Mouse (Mus musculus) embryonic facial prominence, embryonic 15.5 days (tissue): ENCODE results near the gene Pus10. TPM values are rescaled to one million over a fixed set of nuclear protein-coding genes. Genes with fewer than 3 reads are reported as not detected.
"Not testable (repeated sequence)": the region's sequence is repeated elsewhere in the genome, so short reads cannot be mapped to it uniquely, and the experiment has no call there.

Source experiments
- ATAC-seq: fragments of 200-750 bp; cut with Nextera tagmentation; 2 replicates; pipeline ENCODE4 v1.8.0; 2017; ENCODE audit warnings: low read depth, moderate TSS enrichment; ENCODE audit not compliant: insufficient number of reproducible peaks, low FRiP score, low TSS enrichment
- H3K27ac ChIP-seq: fragments of 300-500 bp; sonication (generic); replicated peaks from 2 replicates; pipeline ENCODE4 v1.5.1; 2015; ENCODE audit warnings: mild to moderate bottlenecking, inconsistent platforms
- H3K27me3 ChIP-seq: fragments of 300-500 bp; sonication (generic); 2 replicates; pipeline ENCODE4 v1.6.1; 2015; ENCODE audit warnings: inconsistent platforms
- H3K36me3 ChIP-seq: fragments of 300-500 bp; sonication (generic); 2 replicates; pipeline ENCODE4 v1.6.1; 2015; ENCODE audit warnings: mild to moderate bottlenecking, inconsistent platforms
- H3K4me1 ChIP-seq: fragments of 300-500 bp; sonication (generic); 2 replicates; pipeline ENCODE4 v1.6.1; 2015; ENCODE audit warnings: inconsistent platforms
- H3K4me2 ChIP-seq: fragments of 300-500 bp; sonication (generic); replicated peaks from 2 replicates; pipeline ENCODE4 v1.6.1; 2015; ENCODE audit warnings: mild to moderate bottlenecking, inconsistent platforms
- H3K4me3 ChIP-seq: fragments of 300-500 bp; sonication (generic); replicated peaks from 2 replicates; pipeline ENCODE4 v1.5.1; 2015; ENCODE audit warnings: mild to moderate bottlenecking, inconsistent platforms
- H3K9ac ChIP-seq: fragments of 300-500 bp; sonication (generic); 2 replicates; pipeline ENCODE4 v1.6.1; 2015; ENCODE audit warnings: inconsistent platforms
- H3K9me3 ChIP-seq: fragments of 300-500 bp; sonication (generic); replicated peaks from 2 replicates; pipeline ENCODE4 v1.6.1; 2016; ENCODE audit warnings: inconsistent platforms
- WGBS: fragments of 180-500 bp; shearing (Covaris S2); methylation state at CpG from one replicate; pipeline ENCODE4 v1.1.7; 2015; 5-methylcytosine and 5-hydroxymethylcytosine counted together
- polyA plus RNA-seq: library from polyadenylated mRNA; unstranded; fragments of >200 nt; fragmentation: Nextera tagmentation; extraction: Ambion mirVana; gene quantifications from 2 replicates; pipeline ENCODE4 v1.2.1, GENCODE M21; 2015

Pus10 gene
- polyA plus RNA-seq, 1 experiment from 2014 or later = 21.2 TPM

GRCm38 (mm10) chr11:23767369-23767768 lies 101.9 kb downstream of the Pus10 start:
- H3K9ac ChIP-seq, H3K27ac ChIP-seq, ATAC-seq, H3K4me2 ChIP-seq, H3K9me3 ChIP-seq, H3K4me3 ChIP-seq, H3K36me3 ChIP-seq, H3K27me3 ChIP-seq, H3K4me1 ChIP-seq: not testable (repeated sequence)
- WGBS = 79% methylated on average over 5 of the region's 5 CpGs

GRCm38 (mm10) chr11:23767928-23768327 lies 102.5 kb downstream of the Pus10 start:
- H3K36me3 ChIP-seq = no peaks in the 10 kb centered on the region
- no peak overlapping the region for H3K27ac ChIP-seq
- H3K9ac ChIP-seq = no peak overlapping the region
- no peak overlapping the region for H3K4me2 ChIP-seq
- H3K27me3 ChIP-seq = no peaks in the 10 kb centered on the region
- WGBS = 77% methylated on average over 1 of the region's 1 CpGs
- H3K4me1 ChIP-seq = 0 out of 2 replicates have a peak, but pooled peaks cover 3% of the 10 kb centered on the region
- no peak overlapping the region for H3K4me3 ChIP-seq
- no peaks in the 10 kb centered on the region for H3K9me3 ChIP-seq
- ATAC-seq = no peak

GRCm38 (mm10) chr11:23769033-23769432 lies 103.6 kb downstream of the Pus10 start:
- no peaks in the 10 kb centered on the region for H3K27me3 ChIP-seq
- H3K27ac ChIP-seq = no peak overlapping the region
- no peak overlapping the region for H3K9ac ChIP-seq
- H3K36me3 ChIP-seq = no peaks in the 10 kb centered on the region
- H3K4me3 ChIP-seq = no peak overlapping the region
- no peaks in the 10 kb centered on the region for H3K9me3 ChIP-seq
- 0 out of 2 replicates have a peak, but pooled peaks cover 3% of the 10 kb centered on the region for H3K4me1 ChIP-seq
- ATAC-seq = no peak
- no peak overlapping the region for H3K4me2 ChIP-seq

GRCm38 (mm10) chr11:23769686-23770509 lies 104.4 kb downstream of the Pus10 start:
- ATAC-seq = 0 out of 2 replicates have a peak, but pooled peaks have one; percentile 21
- Histone ChIP-seq H3K27ac (peak overlapping the region; percentile 95), H3K4me2 (peak overlapping the region; percentile 72), H3K36me3 (no peaks in the 10 kb centered on the region), H3K4me1 (0 out of 2 replicates have a peak, but pooled peaks cover 3% of the 10 kb centered on the region), H3K4me3 (peak overlapping the region; percentile 86), H3K27me3 (no peaks in the 10 kb centered on the region), H3K9me3 (no peaks in the 10 kb centered on the region), H3K9ac (peak overlapping the region; percentile 61)
- under 1% methylated on average over 25 of the region's 25 CpGs for WGBS

- H3K36me3 ChIP-seq = no peaks in the 10 kb centered on the region
- peak overlapping the region; percentile 72 for H3K4me2 ChIP-seq
- H3K9me3 ChIP-seq = no peaks in the 10 kb centered on the region
- under 1% methylated on average over 24 of the region's 24 CpGs for WGBS
- peak overlapping the region; percentile 61 for H3K9ac ChIP-seq
- H3K27me3 ChIP-seq = no peaks in the 10 kb centered on the region
- 0 out of 2 replicates have a peak, but pooled peaks cover 3% of the 10 kb centered on the region for H3K4me1 ChIP-seq
- H3K27ac ChIP-seq = peak overlapping the region; percentile 95
- H3K4me3 ChIP-seq = peak overlapping the region; percentile 86
- ATAC-seq = no peak
Measured at GRCm38 (mm10) chr11:23770510-23770759, 105.0 kb downstream of the Pus10 start.

- H3K9ac ChIP-seq = peak within 1 kb of the TSS; percentile 61
- H3K27ac ChIP-seq = peak within 1 kb of the TSS; percentile 95
- peak within 1 kb of the TSS; percentile 72 for H3K4me2 ChIP-seq
- under 1% methylated on average over 83 of the region's 88 CpGs for WGBS
- no peaks in the 10 kb centered on the region for H3K9me3 ChIP-seq
- H3K4me3 ChIP-seq = peak within 1 kb of the TSS; percentile 86
- ATAC-seq = peak; percentile 91
- no peaks in the 10 kb centered on the region for H3K36me3 ChIP-seq
- H3K27me3 ChIP-seq = no peaks in the 10 kb centered on the region
- H3K4me1 ChIP-seq = 0 out of 2 replicates have a peak, but pooled peaks cover 3% of the 10 kb centered on the region
Measured at GRCm38 (mm10) chr11:23770760-23771506, 105.5 kb downstream of the Pus10 start, which contains the start of gene Rel. Gene Rel (minus strand): TSS chr11:23770970.

GRCm38 (mm10) chr11:23771507-23772097 lies 106.1 kb downstream of the Pus10 start:
- no peaks in the 10 kb centered on the region for H3K9me3 ChIP-seq
- 5% methylated on average over 21 of the region's 21 CpGs for WGBS
- H3K9ac ChIP-seq = peak overlapping the region; percentile 61
- H3K4me3 ChIP-seq = peak overlapping the region; percentile 86
- peak overlapping the region; percentile 95 for H3K27ac ChIP-seq
- no peak; the same call in 1 of the 2 replicates for ATAC-seq
- H3K4me1 ChIP-seq = 0 out of 2 replicates have a peak, but pooled peaks cover 3% of the 10 kb centered on the region
- H3K27me3 ChIP-seq = no peaks in the 10 kb centered on the region
- no peaks in the 10 kb centered on the region for H3K36me3 ChIP-seq
- peak overlapping the region; percentile 72 for H3K4me2 ChIP-seq

GRCm38 (mm10) chr11:23772471-23772870 lies 107.0 kb downstream of the Pus10 start:
- Histone ChIP-seq H3K9me3 (no peaks in the 10 kb centered on the region), H3K4me1 (0 out of 2 replicates have a peak, but pooled peaks cover 3% of the 10 kb centered on the region), H3K27ac (no peak overlapping the region), H3K27me3 (no peaks in the 10 kb centered on the region), H3K36me3 (no peaks in the 10 kb centered on the region), H3K4me3 (no peak overlapping the region), H3K9ac (no peak overlapping the region), H3K4me2 (no peak overlapping the region)
- ATAC-seq = no peak
- 26% methylated on average over 1 of the region's 1 CpGs for WGBS

- no peak for ATAC-seq
- Histone ChIP-seq H3K27me3 (no peaks in the 10 kb centered on the region), H3K36me3 (no peaks in the 10 kb centered on the region), H3K27ac (no peak overlapping the region), H3K9ac (no peak overlapping the region), H3K9me3 (no peaks in the 10 kb centered on the region), H3K4me3 (no peak overlapping the region), H3K4me1 (no peaks in the 10 kb centered on the region), H3K4me2 (no peak overlapping the region)
- 82% methylated on average over 8 of the region's 8 CpGs for WGBS
Measured at GRCm38 (mm10) chr11:23778787-23779201, 113.3 kb downstream of the Pus10 start.

GRCm38 (mm10) chr11:23782038-23782437 lies 116.6 kb downstream of the Pus10 start:
- Histone ChIP-seq H3K9ac (no peak overlapping the region), H3K27me3 (no peaks in the 10 kb centered on the region), H3K36me3 (no peaks in the 10 kb centered on the region), H3K9me3 (no peaks in the 10 kb centered on the region), H3K4me3 (no peak overlapping the region), H3K4me2 (no peak overlapping the region), H3K4me1 (no peaks in the 10 kb centered on the region), H3K27ac (no peak overlapping the region)
- WGBS = 61% methylated on average over 3 of the region's 3 CpGs
- no peak for ATAC-seq
